Mouse (Mus musculus) hindbrain, embryonic 12.5 days (tissue): Measurements from ENCODE around the gene Ceacam20. TPM values are rescaled to one million over a fixed set of nuclear protein-coding genes. Genes with fewer than 3 reads are reported as not detected.

Source experiments
- polyA plus RNA-seq: library from polyadenylated mRNA; unstranded; fragments of >200 nt; fragmentation: Nextera tagmentation; extraction: Ambion mirVana; gene quantifications from 2 replicates; pipeline ENCODE4 v1.2.1, GENCODE M21; 2016

Ceacam20 gene
- polyA plus RNA-seq, 1 experiment from 2014 or later: not detected

Other genes starting within 250 kb of the Ceacam20 start
- gene Tomm40, start 250.0 kb upstream of the Ceacam20 start, polyA plus RNA-seq: 136 and 138 TPM in 2 replicates
- gene Nectin2, start 214.9 kb upstream of the Ceacam20 start, polyA plus RNA-seq: 60.8 and 67.1 TPM in 2 replicates
- gene Bcam, start 194.4 kb upstream of the Ceacam20 start, polyA plus RNA-seq: 21.0 and 25.1 TPM in 2 replicates
- 1.0 and 1.3 TPM in 2 replicates for gene Cblc, start 168.6 kb upstream of the Ceacam20 start, polyA plus RNA-seq
- gene Bcl3, start 142.6 kb upstream of the Ceacam20 start, polyA plus RNA-seq: 1.1 and 2.1 TPM in 2 replicates
- gene Gm19345, start 113.4 kb upstream of the Ceacam20 start, polyA plus RNA-seq: 1.1 and 1.7 TPM in 2 replicates
- gene Ceacam16, start 104.1 kb upstream of the Ceacam20 start, polyA plus RNA-seq: not detected in 2 replicates
- gene Ceacam19, start 77.4 kb upstream of the Ceacam20 start, polyA plus RNA-seq: not detected in 2 replicates
- gene Pvr, start 44.3 kb upstream of the Ceacam20 start, polyA plus RNA-seq: 4.6 and 6.1 TPM in 2 replicates
- 0.32 TPM in 1 of 2 replicates, not detected in the other for gene Igsf23, start 14.7 kb upstream of the Ceacam20 start, polyA plus RNA-seq
- gene Nlrp9b, start 26.1 kb downstream of the Ceacam20 start, polyA plus RNA-seq: not detected in 2 replicates
- gene Vmn1r91, start 134.3 kb downstream of the Ceacam20 start, polyA plus RNA-seq: not detected in 2 replicates
- gene Gm16442, start 157.2 kb downstream of the Ceacam20 start, polyA plus RNA-seq: not detected in 2 replicates
- gene Vmn1r93, start 173.7 kb downstream of the Ceacam20 start, polyA plus RNA-seq: not detected in 2 replicates
- gene Vmn1r94, start 203.0 kb downstream of the Ceacam20 start, polyA plus RNA-seq: not detected in 2 replicates
- gene Vmn1r95, start 228.3 kb downstream of the Ceacam20 start, polyA plus RNA-seq: not detected in 2 replicates
- not detected in 2 replicates for gene Gm6164, start 240.2 kb downstream of the Ceacam20 start, polyA plus RNA-seq